Mouse (Mus musculus) heart, postnatal 0 days (tissue): ENCODE results near the gene Gm6583.

ENCODE experiments used
- CTCF ChIP-seq: IDR thresholded peaks from 2 replicates; pipeline ENCODE4 v1.5.1; 2016; ENCODE audit warnings: antibody characterized with exemption, control low read depth, low read depth
- EP300 ChIP-seq: IDR thresholded peaks from 2 replicates; pipeline ENCODE4 v1.6.1; 2016; ENCODE audit warnings: antibody characterized with exemption, low read depth

- TF ChIP-seq CTCF (no peak), EP300 (no peak)
Measured at GRCm38 (mm10) chr5:112324637-112325545, 30.9 kb downstream of the Gm6583 start.
